Mouse (Mus musculus) forebrain, postnatal 0 days (tissue): ENCODE measurements around the gene Comt. TPM values are rescaled to one million over a fixed set of nuclear protein-coding genes. Genes with fewer than 3 reads are reported as not detected.

ENCODE experiments used
- ATAC-seq: fragments of 200-750 bp; cut with Nextera tagmentation; 2 replicates; pipeline ENCODE4 v1.8.0; 2017; ENCODE audit warnings: mild to moderate bottlenecking, moderate library complexity
- DNase-seq: peaks from one replicate; pipeline ENCODE4 v3.0.0-alpha.2; 2015
- H3K27ac ChIP-seq: fragments of 300-500 bp; sonication (generic); 2 replicates; pipeline ENCODE4 v1.5.1; 2014; ENCODE audit warnings: low read depth, mild to moderate bottlenecking, antibody characterized with exemption, low read length, moderate library complexity, mixed read lengths
- H3K27me3 ChIP-seq: fragments of 300-500 bp; sonication (generic); 2 replicates; pipeline ENCODE4 v1.6.1; 2014; ENCODE audit warnings: mild to moderate bottlenecking, low read length, mixed read lengths; ENCODE audit not compliant: insufficient read depth
- H3K36me3 ChIP-seq: fragments of 300-500 bp; sonication (generic); 2 replicates; pipeline ENCODE4 v1.6.1; 2014; ENCODE audit warnings: mild to moderate bottlenecking, moderate library complexity; ENCODE audit not compliant: insufficient read depth
- H3K4me1 ChIP-seq: fragments of 300-500 bp; sonication (generic); 2 replicates; pipeline ENCODE4 v1.6.1; 2014; ENCODE audit warnings: antibody characterized with exemption; ENCODE audit not compliant: insufficient read depth
- H3K4me2 ChIP-seq: fragments of 300-500 bp; sonication (generic); 2 replicates; pipeline ENCODE4 v1.6.1; 2014; ENCODE audit warnings: low read depth, mild to moderate bottlenecking, moderate library complexity
- H3K4me3 ChIP-seq: fragments of 300-500 bp; sonication (generic); 2 replicates; pipeline ENCODE4 v1.5.1; 2014; ENCODE audit warnings: low read depth, low read length, mixed read lengths
- H3K9ac ChIP-seq: fragments of 300-500 bp; sonication (generic); 2 replicates; pipeline ENCODE4 v1.6.1; 2014; ENCODE audit warnings: mild to moderate bottlenecking
- H3K9me3 ChIP-seq: fragments of 300-500 bp; sonication (generic); 2 replicates; pipeline ENCODE4 v1.6.1; 2016; ENCODE audit warnings: low read length
- CTCF ChIP-seq: sonication (generic); IDR thresholded peaks from 2 replicates; pipeline ENCODE4 v1.5.1; 2016; ENCODE audit warnings: antibody characterized with exemption, control low read depth, low read depth
- WGBS: fragments of 180-500 bp; shearing (Covaris S2); extraction: QIAGEN DNeasy Blood & Tissue Kit; methylation state at CpG from one replicate; pipeline ENCODE4 v1.1.7; 2014; 5-methylcytosine and 5-hydroxymethylcytosine counted together
- polyA plus RNA-seq: library from polyadenylated mRNA; unstranded; fragments of >200 nt; fragmentation: Nextera tagmentation; extraction: Ambion mirVana; gene quantifications from 2 replicates; pipeline ENCODE4 v1.2.1, GENCODE M21; 2015
- total RNA-seq: library from RNA; depleted of rRNA; stranded (reverse); fragments of >200 nt; gene quantifications from 2 replicates; pipeline ENCODE4 v1.2.3, GENCODE M21; 2014

Comt gene
- total and polyA plus RNA-seq, 2 experiments from 2014 or later, result 68.4 to 105 TPM

DNA sequence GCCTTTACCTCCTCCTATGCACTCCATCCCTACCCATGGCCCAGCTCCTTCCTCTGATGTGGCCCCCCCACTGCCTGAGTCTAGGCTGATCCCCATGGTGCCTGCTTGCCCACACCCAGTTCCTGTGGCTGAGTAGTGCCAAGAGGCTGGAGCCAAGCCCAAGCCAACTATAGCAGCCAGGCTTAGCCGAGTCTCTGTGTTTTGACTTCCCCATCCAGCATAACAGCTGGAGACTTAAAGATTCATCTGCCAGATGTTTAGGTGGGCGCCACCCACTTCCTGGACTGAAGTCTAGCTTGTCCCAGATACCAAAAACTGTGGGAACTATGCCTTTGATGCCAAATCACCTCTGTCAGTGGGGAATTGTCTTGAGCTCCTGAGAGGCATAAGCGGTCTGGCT, 37.6 kb upstream of the Comt start:
- H3K4me2 ChIP-seq, result no peak overlapping the region
- no peak overlapping the region for H3K9ac ChIP-seq
- no peaks in the 10 kb centered on the region; the same call in 1 of the 2 replicates for H3K4me1 ChIP-seq
- 0 out of 2 replicates have a peak overlapping the region, but pooled peaks have one; percentile 35 for H3K27ac ChIP-seq
- ATAC-seq, result no peak
- no peaks in the 10 kb centered on the region for H3K9me3 ChIP-seq
- no peaks in the 10 kb centered on the region for H3K36me3 ChIP-seq
- DNase-seq, result no peak
- H3K27me3 ChIP-seq, result no peaks in the 10 kb centered on the region
- WGBS, result 68% methylated on average over 3 of the region's 3 CpGs
- TF ChIP-seq CTCF, result no peak
- no peak overlapping the region for H3K4me3 ChIP-seq

DNA sequence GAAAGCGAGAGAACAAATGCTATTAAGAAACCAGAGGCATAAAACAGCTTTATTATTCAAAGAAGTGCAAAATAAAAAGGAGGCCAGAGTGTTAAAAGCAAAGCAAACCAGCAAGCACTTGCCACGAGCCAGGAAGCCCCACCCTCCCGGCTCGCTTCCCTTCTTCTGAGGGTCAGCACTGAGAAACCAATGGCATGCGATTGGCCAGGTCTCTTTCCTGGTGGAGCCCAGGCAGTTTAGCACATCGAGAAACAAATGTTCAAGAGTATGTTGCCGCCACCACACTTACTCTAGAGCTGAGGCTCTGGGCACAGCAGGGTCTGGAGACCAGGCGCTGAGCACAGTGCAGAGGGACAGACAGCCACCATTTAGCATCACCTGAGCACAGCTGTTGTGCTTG, 35.9 kb upstream of the Comt start:
- Histone ChIP-seq H3K4me3 (no peak overlapping the region), H3K27ac (no peak overlapping the region), H3K4me2 (no peak overlapping the region), H3K4me1 (no peaks in the 10 kb centered on the region; the same call in 1 of the 2 replicates), H3K9me3 (no peaks in the 10 kb centered on the region), H3K36me3 (0 out of 2 replicates have a peak, but pooled peaks cover 4% of the 10 kb centered on the region), H3K27me3 (no peaks in the 10 kb centered on the region), H3K9ac (no peak overlapping the region)
- no peak for TF ChIP-seq CTCF
- DNase-seq, result no peak
- WGBS, result 55% methylated on average over 8 of the region's 8 CpGs
- ATAC-seq, result no peak

DNA sequence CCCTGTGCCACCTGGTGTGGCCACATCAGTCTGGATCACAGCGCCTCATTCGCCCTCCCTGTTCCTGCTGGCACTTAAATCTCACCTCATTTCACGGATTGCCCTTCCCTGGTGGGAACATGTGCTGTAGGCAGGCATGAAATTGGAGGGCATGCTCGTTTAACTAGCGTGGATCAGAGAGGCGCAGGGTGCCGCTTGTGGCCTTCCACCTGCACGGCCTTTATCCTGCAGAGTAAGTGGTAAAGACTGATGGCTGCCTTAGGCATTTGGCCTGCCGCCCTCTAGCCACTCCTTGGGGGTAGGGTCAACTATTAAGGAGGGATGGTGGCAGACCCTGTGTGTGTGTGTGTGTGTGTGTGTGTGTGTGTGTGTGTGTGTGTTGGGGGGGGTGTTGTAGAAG, 35.4 kb upstream of the Comt start:
- H3K9me3 ChIP-seq, result no peaks in the 10 kb centered on the region
- H3K27ac ChIP-seq, result no peak overlapping the region
- 72% methylated on average over 9 of the region's 9 CpGs for WGBS
- no peak overlapping the region for H3K4me2 ChIP-seq
- H3K36me3 ChIP-seq, result peaks cover 7% of the 10 kb centered on the region; the same call in 1 of the 2 replicates
- no peaks in the 10 kb centered on the region for H3K27me3 ChIP-seq
- DNase-seq (no peak), ATAC-seq (no peak)
- H3K4me1 ChIP-seq, result no peaks in the 10 kb centered on the region; the same call in 1 of the 2 replicates
- TF ChIP-seq CTCF, result no peak
- no peak overlapping the region for H3K4me3 ChIP-seq
- H3K9ac ChIP-seq, result no peak overlapping the region

DNA sequence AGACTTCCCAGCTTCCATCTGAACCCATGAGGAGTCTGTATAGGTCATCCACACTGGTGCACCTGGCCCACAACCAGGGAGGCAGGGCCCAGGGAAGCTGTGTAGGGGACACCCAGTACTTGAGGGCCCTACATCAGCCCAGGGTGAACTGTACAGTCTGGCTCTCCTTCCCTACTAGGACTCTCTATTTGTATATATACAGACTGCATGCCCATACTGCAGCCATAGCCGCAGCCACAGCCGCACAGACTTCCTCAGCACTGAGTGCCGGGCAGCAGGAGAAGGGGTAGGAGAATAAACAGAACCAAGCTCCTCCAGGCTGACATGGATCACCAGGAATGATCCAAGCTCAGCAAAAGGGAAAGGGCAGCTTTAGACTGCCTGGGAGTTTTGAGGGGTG, 34.2 kb upstream of the Comt start:
- Histone ChIP-seq H3K4me3 (no peak overlapping the region), H3K9me3 (no peaks in the 10 kb centered on the region), H3K27ac (no peak overlapping the region), H3K4me1 (no peaks in the 10 kb centered on the region; the same call in 1 of the 2 replicates), H3K36me3 (peaks cover 11% of the 10 kb centered on the region; the same call in 1 of the 2 replicates), H3K9ac (no peak overlapping the region), H3K27me3 (no peaks in the 10 kb centered on the region), H3K4me2 (no peak overlapping the region)
- DNase-seq (no peak), ATAC-seq (no peak)
- TF ChIP-seq CTCF, result no peak
- WGBS, result 92% methylated on average over 3 of the region's 3 CpGs

DNA sequence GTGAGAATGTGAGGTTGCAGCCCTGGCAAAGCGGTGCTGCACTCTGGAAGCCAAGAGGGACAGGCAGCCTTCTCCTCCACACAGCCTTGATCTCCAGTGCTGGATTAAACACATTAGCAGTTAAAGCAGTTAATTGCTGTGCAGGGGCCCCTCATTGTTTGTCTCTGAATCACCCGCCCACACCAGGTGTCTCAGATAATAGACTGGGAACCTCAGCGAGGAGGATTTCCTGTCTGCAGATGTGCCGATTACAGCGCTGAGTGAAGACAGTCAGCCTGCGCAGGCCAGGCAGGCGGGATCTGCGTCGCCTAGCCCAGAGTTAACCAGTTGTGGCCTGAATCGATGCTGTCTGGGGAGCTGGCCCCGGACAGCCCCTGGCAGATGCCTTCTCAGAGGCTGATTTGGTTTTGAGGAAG, 33.3 kb upstream of the Comt start:
- H3K9ac ChIP-seq, result peak overlapping the region; percentile 33; the same call in 1 of the 2 replicates
- H3K36me3 ChIP-seq, result peaks cover 11% of the 10 kb centered on the region; the same call in 1 of the 2 replicates
- no peaks in the 10 kb centered on the region for H3K27me3 ChIP-seq
- peak; percentile 86 for ATAC-seq
- H3K4me2 ChIP-seq, result peak overlapping the region; percentile 26
- H3K4me3 ChIP-seq, result no peak overlapping the region
- no peak for TF ChIP-seq CTCF
- DNase-seq, result peak; percentile 58
- no peaks in the 10 kb centered on the region for H3K9me3 ChIP-seq
- H3K27ac ChIP-seq, result no peak overlapping the region; the same call in 1 of the 2 replicates
- WGBS, result 5% methylated on average over 11 of the region's 11 CpGs
- H3K4me1 ChIP-seq, result no peaks in the 10 kb centered on the region; the same call in 1 of the 2 replicates

DNA sequence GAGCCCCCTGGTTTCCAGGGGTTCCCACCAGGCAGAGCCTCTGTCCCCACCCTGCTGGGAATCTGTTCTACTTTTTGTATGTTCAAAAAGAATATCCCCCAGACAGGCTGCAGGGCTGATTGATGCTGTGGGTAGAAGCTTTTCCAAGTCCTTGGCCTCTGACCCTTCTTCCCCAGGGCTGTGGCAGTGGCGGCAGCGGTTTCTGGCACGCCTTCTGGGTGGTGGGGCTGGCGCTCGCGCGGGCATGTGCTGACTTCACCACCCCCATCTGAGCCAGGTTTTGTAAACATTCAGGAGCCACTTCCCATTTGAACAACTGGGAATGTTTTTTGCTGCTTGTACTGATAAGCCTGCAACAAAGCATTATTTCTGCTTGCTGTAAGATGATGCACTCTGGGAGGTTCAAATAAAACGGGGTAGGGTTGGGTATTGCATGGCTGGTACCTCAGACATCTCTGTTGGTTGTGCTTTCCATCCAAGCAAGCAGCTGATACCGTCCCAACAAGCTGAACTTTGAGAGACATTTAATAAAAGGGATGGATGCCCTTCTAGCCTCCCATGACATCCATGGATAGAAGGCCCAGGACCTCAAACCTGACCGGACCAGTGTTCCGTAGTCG, 32.8 kb upstream of the Comt start:
- WGBS, result 21% methylated on average over 12 of the region's 12 CpGs
- no peak for DNase-seq
- Histone ChIP-seq H3K4me3 (no peak overlapping the region), H3K4me1 (no peaks in the 10 kb centered on the region; the same call in 1 of the 2 replicates), H3K36me3 (peaks cover 13% of the 10 kb centered on the region; the same call in 1 of the 2 replicates), H3K9me3 (no peaks in the 10 kb centered on the region), H3K27ac (no peak overlapping the region), H3K27me3 (no peaks in the 10 kb centered on the region), H3K4me2 (peak overlapping the region; percentile 26), H3K9ac (peak overlapping the region; percentile 33; the same call in 1 of the 2 replicates)
- peak; percentile 46; the same call in 1 of the 2 replicates for ATAC-seq
- TF ChIP-seq CTCF, result no peak

DNA sequence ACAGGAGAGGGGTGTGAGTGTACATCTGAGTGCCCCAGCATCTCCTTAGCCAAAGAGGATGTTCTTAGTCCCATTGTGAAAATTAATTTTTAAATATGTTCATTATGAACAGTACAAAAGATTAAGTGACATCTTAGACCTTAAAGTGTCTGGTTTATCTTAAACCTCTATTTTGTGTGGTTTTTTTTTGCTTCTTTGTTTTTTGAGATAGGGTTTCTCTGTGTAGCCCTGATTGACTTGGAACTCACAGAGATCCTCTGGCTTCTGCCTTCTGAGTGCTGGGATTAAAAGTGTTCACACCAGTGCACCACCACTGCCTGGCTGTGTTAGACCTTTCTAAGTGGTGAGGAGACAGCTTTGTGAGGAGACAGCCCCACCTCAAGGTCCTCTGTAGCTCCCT, 32.0 kb upstream of the Comt start:
- H3K27ac ChIP-seq, result no peak overlapping the region
- H3K9ac ChIP-seq, result no peak overlapping the region
- DNase-seq (no peak), ATAC-seq (no peak)
- TF ChIP-seq CTCF, result no peak
- H3K4me3 ChIP-seq, result no peak overlapping the region
- no peaks in the 10 kb centered on the region for H3K9me3 ChIP-seq
- H3K4me2 ChIP-seq, result no peak overlapping the region
- no peaks in the 10 kb centered on the region for H3K27me3 ChIP-seq
- H3K4me1 ChIP-seq, result no peaks in the 10 kb centered on the region; the same call in 1 of the 2 replicates
- peaks cover 16% of the 10 kb centered on the region; the same call in 1 of the 2 replicates for H3K36me3 ChIP-seq
